8 mouse cellular contexts compared by ENCODE assay signal in the genomic region with DNA sequence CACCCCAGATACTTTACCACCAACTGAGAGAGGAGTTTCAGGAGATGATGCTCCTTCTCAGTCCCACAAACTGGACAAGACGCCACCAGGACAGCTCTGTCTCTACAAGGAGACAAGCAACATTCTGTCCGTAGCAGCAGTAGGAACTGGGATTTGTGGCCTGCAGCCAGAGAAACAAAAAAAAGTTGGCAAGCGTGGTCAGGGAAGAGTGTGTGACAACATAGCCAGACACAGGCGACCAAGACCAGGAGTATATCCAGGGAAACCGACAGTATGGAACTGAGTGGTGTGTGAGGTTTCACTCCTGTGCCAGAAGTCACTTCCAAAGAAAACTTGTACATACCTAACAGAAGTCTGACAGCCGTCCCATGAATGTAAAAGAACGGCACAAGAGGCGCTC. TPM values are rescaled to one million over a fixed set of nuclear protein-coding genes. Genes with fewer than 3 reads are reported as not detected.
DNase-seq lines count a peak whose midpoint lies in the region; ATAC-seq and TF ChIP-seq lines count a peak whose summit lies in the region.

No protein-coding gene starts in this region.

- 0 out of 2 replicates have a peak, but pooled peaks cover 3% of the 10 kb centered on the region for H3K9me3 ChIP-seq in heart, embryonic 16.5 days (replicated peaks; ENCODE audit: control insufficient read depth, low read length)

- no peak overlapping the region for H3K4me3 ChIP-seq in cerebellum, adult 2 months (replicated peaks; ENCODE audit: insufficient read depth, low read depth, low read length)
- H3K4me3 ChIP-seq in heart, embryonic 16.5 days (ENCODE audit: low read length) = no peak overlapping the region

- DNase-seq in cerebellum, adult 2 months = peak; percentile 69 to 71
- DNase-seq in left cerebral cortex, postnatal 14 days (ENCODE audit: low spot score in 2 of 2) = peak; percentile 34 to 41
- DNase-seq in left cerebral cortex, adult 11 months (ENCODE audit: low spot score) = no peak
- peak; percentile 76 to 84 for DNase-seq in lung, postnatal 4 days
- no peak for DNase-seq in natural killer cell, adult 2 months (ENCODE audit: low spot score in 2 of 2)
- no peak for DNase-seq in right cerebral cortex, postnatal 25 days

- no peak overlapping the region for H3K9ac ChIP-seq in heart, embryonic 16.5 days (ENCODE audit: low read length)

- no peak for TF ChIP-seq CTCF in cerebellum, adult 2 months (IDR thresholded peaks at IDR 0.05; ENCODE audit: borderline replicate concordance, insufficient read depth, low read depth, low read length)

- intact Hi-C loops in left cerebral cortex, postnatal 14 days (cut with DNase I) = loop anchor here (5.0 kb wide), 1 partner anchor 182 kb away; no protein-coding TSS in a partner anchor

- H3K4me2 ChIP-seq in heart, embryonic 16.5 days (ENCODE audit: low read depth, low read length) = no peak overlapping the region

- no peak for ATAC-seq in cerebellum, adult (ENCODE audit: insufficient number of reproducible peaks, low FRiP score, low TSS enrichment)
- peak; percentile 63 for ATAC-seq in heart, embryonic 16.5 days (replicated peaks; ENCODE audit: extremely low read depth, insufficient read depth, low FRiP score)

- no peak overlapping the region for H3K27ac ChIP-seq in cerebellum, adult 2 months (ENCODE audit: insufficient read depth, low read length)
- H3K27ac ChIP-seq in heart, embryonic 16.5 days (ENCODE audit: low read length) = no peak overlapping the region

- WGBS in cerebellum, adult 2 months = 31% methylated on average over 8 of the region's 8 CpGs
- 28% methylated on average over 8 of the region's 8 CpGs for WGBS in heart, embryonic 16.5 days

- H3K36me3 ChIP-seq in heart, embryonic 16.5 days (ENCODE audit: control insufficient read depth, insufficient read depth) = peaks cover 3% of the 10 kb centered on the region; the same call in 1 of the 2 replicates

- H3K27me3 ChIP-seq in cerebellum, adult 2 months (ENCODE audit: control insufficient read depth, insufficient read depth, low read length) = no peaks in the 10 kb centered on the region
- H3K27me3 ChIP-seq in heart, embryonic 16.5 days (ENCODE audit: control insufficient read depth, insufficient read depth, low read length) = no peaks in the 10 kb centered on the region

- H3K4me1 ChIP-seq in cerebellum, adult 2 months (ENCODE audit: control insufficient read depth, insufficient read depth, low read length) = no peaks in the 10 kb centered on the region
- H3K4me1 ChIP-seq in heart, embryonic 16.5 days (ENCODE audit: control insufficient read depth, insufficient read depth, low read length) = peaks cover 14% of the 10 kb centered on the region

- no peak for TF ChIP-seq POLR2A in cerebellum, adult 2 months (IDR thresholded peaks at IDR 0.05; ENCODE audit: borderline replicate concordance, insufficient read depth, low read length)

RNA-seq across cellular contexts. Expression of a gene that starts 14.5 kb away (rescaled TPM):
- 14.1 and 18.5 TPM in 2 replicates for polyA plus RNA-seq in cerebellum, adult 2 months (2012; rRNA removed)
- total RNA-seq in left cerebral cortex, postnatal 14 days (2021) = 10 to 100 TPM; 42.2 to 43.4 TPM
- polyA plus RNA-seq in heart, embryonic 16.5 days (2015; fragmentation: Nextera tagmentation; extraction: Ambion mirVana) = 16.8 and 20.5 TPM in 2 replicates

Comparison
In these comparisons a context has a peak if more than half of its experiments do, and no peak if none do; other contexts are left out.
1. DNase-seq: peak in cerebellum, adult 2 months (2 of 2), left cerebral cortex, postnatal 14 days (2 of 2) and lung, postnatal 4 days (2 of 2); none in left cerebral cortex, adult 11 months (single experiment), natural killer cell, adult 2 months (0 of 2) and right cerebral cortex, postnatal 25 days (single experiment).